Mouse (Mus musculus): ENCODE data around the gene Dnajc11.
A peak's percentile ranks its signal among the peaks of the same experiment; 100 is the strongest.

Dnajc11 gene

GRCm38 (mm10) chr4:151985886-151986285, 52.4 kb downstream of the Dnajc11 start:
- no peak for DNase-seq (ENCODE audit: low read depth, low spot score)

- DNase-seq (ENCODE audit: low read depth, low spot score), result no peak
These were observed 53.2 kb downstream of the Dnajc11 start for GRCm38 (mm10) chr4:151986650-151987049.

GRCm38 (mm10) chr4:151988014-151988341, 54.5 kb downstream of the Dnajc11 start:
- no peak for DNase-seq (ENCODE audit: low read depth, low spot score)

- DNase-seq (ENCODE audit: low read depth, low spot score), result peak; percentile 48
These were observed 55.0 kb downstream of the Dnajc11 start, which contains the start of gene Thap3 for GRCm38 (mm10) chr4:151988342-151989109. Thap3 (minus strand) TSS chr4:151988997.

- no peak for DNase-seq (ENCODE audit: low read depth, low spot score)
These were observed 55.6 kb downstream of the Dnajc11 start for GRCm38 (mm10) chr4:151989110-151989488.

GRCm38 (mm10) chr4:151992091-151992490, 58.6 kb downstream of the Dnajc11 start:
- DNase-seq (ENCODE audit: low read depth, low spot score), result no peak

- DNase-seq (ENCODE audit: low read depth, low spot score), result no peak
These were observed 59.5 kb downstream of the Dnajc11 start for GRCm38 (mm10) chr4:151993035-151993434.

- DNase-seq (ENCODE audit: low read depth, low spot score), result no peak
These were observed 61.0 kb downstream of the Dnajc11 start for GRCm38 (mm10) chr4:151994228-151995171.

GRCm38 (mm10) chr4:151995371-151996172, 62.1 kb downstream of the Dnajc11 start:
- DNase-seq (ENCODE audit: low read depth, low spot score), result no peak

GRCm38 (mm10) chr4:151996173-151996950, 62.9 kb downstream of the Dnajc11 start, which contains the start of gene Phf13:
Phf13 (minus strand) TSS chr4:151996258.
- peak; percentile 97 for DNase-seq (ENCODE audit: low read depth, low spot score)

- peak; percentile 40 for DNase-seq (ENCODE audit: low read depth, low spot score)
These were observed 63.4 kb downstream of the Dnajc11 start for GRCm38 (mm10) chr4:151996951-151997222.

- no peak for DNase-seq (ENCODE audit: low read depth, low spot score)
These were observed 64.2 kb downstream of the Dnajc11 start for GRCm38 (mm10) chr4:151997701-151998100.

- no peak for DNase-seq (ENCODE audit: low read depth, low spot score)
These were observed 66.0 kb downstream of the Dnajc11 start for GRCm38 (mm10) chr4:151999481-151999880.

- DNase-seq (ENCODE audit: low read depth, low spot score), result no peak
These were observed 67.4 kb downstream of the Dnajc11 start for GRCm38 (mm10) chr4:152000906-152001305.

GRCm38 (mm10) chr4:152001335-152001734, 67.8 kb downstream of the Dnajc11 start:
- DNase-seq (ENCODE audit: low read depth, low spot score), result no peak

- no peak for DNase-seq (ENCODE audit: low read depth, low spot score)
These were observed 68.6 kb downstream of the Dnajc11 start for GRCm38 (mm10) chr4:152002063-152002462.

- no peak for DNase-seq (ENCODE audit: low read depth, low spot score)
These were observed 72.6 kb downstream of the Dnajc11 start for GRCm38 (mm10) chr4:152006137-152006536.

GRCm38 (mm10) chr4:152006812-152007211, 73.3 kb downstream of the Dnajc11 start:
- DNase-seq (ENCODE audit: low read depth, low spot score), result no peak

GRCm38 (mm10) chr4:152007481-152008147, 74.1 kb downstream of the Dnajc11 start:
- no peak for DNase-seq (ENCODE audit: low read depth, low spot score)

GRCm38 (mm10) chr4:152008148-152008500, 74.6 kb downstream of the Dnajc11 start:
- no peak for DNase-seq (ENCODE audit: low read depth, low spot score)

- peak; percentile 80 for DNase-seq (ENCODE audit: low read depth, low spot score)
These were observed 75.2 kb downstream of the Dnajc11 start, which contains the start of gene Klhl21 for GRCm38 (mm10) chr4:152008622-152009075. Klhl21 (plus strand) TSS chr4:152008803.
